Mouse (Mus musculus) CH12.LX (cell line): ENCODE data around the gene Taok2. TPM values are rescaled to one million over a fixed set of nuclear protein-coding genes. Genes with fewer than 3 reads are reported as not detected.

Source experiments
- DNase-seq: peaks from one replicate; pipeline ENCODE4 v3.0.0-alpha.2; 2013; ENCODE audit errors: extremely low read depth
- H3K27ac ChIP-seq: 2 replicates; pipeline ENCODE4 v1.5.1; 2012; ENCODE audit warnings: low read depth, mild to moderate bottlenecking, control low read depth, moderate library complexity; ENCODE audit not compliant: insufficient read depth
- H3K27me3 ChIP-seq: replicated peaks from 2 replicates; pipeline ENCODE3; 2012; ENCODE audit warnings: inconsistent platforms
- H3K36me3 ChIP-seq, 2 experiments: replicated peaks in 1 of 2; 2 replicates each; pipeline versions ENCODE3 to v1.6.1; 2012; ENCODE audit warnings: inconsistent platforms in 1 of 2, low read length in 1 of 2, mild to moderate bottlenecking in 1 of 2, mixed read lengths in 1 of 2, moderate library complexity in 1 of 2; ENCODE audit not compliant: control insufficient read depth in 1 of 2, insufficient read depth in 1 of 2
- H3K4me1 ChIP-seq, 2 experiments: 2 replicates each; pipeline ENCODE4 v1.6.1; 2012; ENCODE audit warnings: inconsistent platforms in 1 of 2, moderate library complexity in 1 of 2; ENCODE audit not compliant: insufficient read depth in 2 of 2, control insufficient read depth in 1 of 2
- H3K4me2 ChIP-seq: 2 replicates; pipeline ENCODE4 v1.6.1; 2012; ENCODE audit warnings: low read depth, mild to moderate bottlenecking, control low read depth; ENCODE audit not compliant: poor library complexity, insufficient read depth, severe bottlenecking
- H3K4me3 ChIP-seq, 3 experiments: fragments of 150-350 bp in 1 of 3; sonication (generic) in 1 of 3; replicated peaks in 1 of 3; 2 replicates each; pipeline versions ENCODE3 to v1.5.1; 2011 to 2012; ENCODE audit warnings: low read depth in 2 of 3, low read length in 2 of 3, mild to moderate bottlenecking in 2 of 3, moderate library complexity in 2 of 3, control low read depth in 1 of 3, improper control_type of control experiment in 1 of 3, inconsistent platforms in 1 of 3, mixed read lengths in 1 of 3; ENCODE audit not compliant: poor library complexity in 1 of 3
- H3K79me2 ChIP-seq: replicated peaks from 2 replicates; pipeline ENCODE4 v1.6.1; 2012; ENCODE audit warnings: mild to moderate bottlenecking, moderate library complexity; ENCODE audit not compliant: control insufficient read depth, poor library complexity, insufficient read depth, severe bottlenecking; ENCODE audit errors: extremely low read depth
- H3K9ac ChIP-seq: 2 replicates; pipeline ENCODE4 v1.6.1; 2012; ENCODE audit warnings: low read depth, mild to moderate bottlenecking, control low read depth, moderate library complexity; ENCODE audit not compliant: insufficient read depth
- H3K9me3 ChIP-seq: replicated peaks from 2 replicates; pipeline ENCODE3; 2012; ENCODE audit warnings: low read length, inconsistent platforms, mixed read lengths
- CTCF ChIP-seq, 2 experiments: IDR thresholded peaks in 1 of 2; conservative IDR thresholded peaks in 1 of 2; 2 replicates each; pipeline ENCODE4 v1.5.1; 2011 to 2012; ENCODE audit warnings: low read depth in 2 of 2, low read length in 2 of 2, improper control_type of control experiment in 1 of 2, inconsistent platforms in 1 of 2, mild to moderate bottlenecking in 1 of 2, moderate library complexity in 1 of 2
- ETS1 ChIP-seq: conservative IDR thresholded peaks from 2 replicates; pipeline ENCODE4 v1.6.1; 2012; ENCODE audit warnings: low read depth, mild to moderate bottlenecking, inconsistent platforms, low read length, improper control_type of control experiment, moderate library complexity
- HCFC1 ChIP-seq: IDR thresholded peaks from 2 replicates; pipeline ENCODE4 v1.6.1; 2012; ENCODE audit warnings: low read depth, mild to moderate bottlenecking, inconsistent platforms, low read length, improper control_type of control experiment
- JUND ChIP-seq: conservative IDR thresholded peaks from 2 replicates; pipeline ENCODE4 v1.6.1; 2011; ENCODE audit warnings: low read depth, low read length, improper control_type of control experiment
- MAZ ChIP-seq: IDR thresholded peaks from 2 replicates; pipeline ENCODE4 v1.6.1; 2012; ENCODE audit warnings: low read depth, mild to moderate bottlenecking, inconsistent platforms, low read length, improper control_type of control experiment, moderate library complexity
- MXI1 ChIP-seq: IDR thresholded peaks from 2 replicates; pipeline ENCODE4 v1.6.1; 2011; ENCODE audit warnings: mild to moderate bottlenecking, low read depth, low read length, improper control_type of control experiment
- MYC ChIP-seq: IDR thresholded peaks from 2 replicates; pipeline ENCODE4 v1.6.1; 2011; ENCODE audit warnings: low read depth, mild to moderate bottlenecking, improper control_type of control experiment, low read length
- NRF1 ChIP-seq: IDR thresholded peaks from 2 replicates; pipeline ENCODE4 v1.6.1; 2014; ENCODE audit warnings: low read depth, mild to moderate bottlenecking, inconsistent platforms, low read length, improper control_type of control experiment, moderate library complexity
- POLR2A ChIP-seq: IDR thresholded peaks from 2 replicates; pipeline ENCODE4 v1.6.1; 2011; ENCODE audit warnings: low read depth, mild to moderate bottlenecking, improper control_type of control experiment, low read length
- POLR2AphosphoS2 ChIP-seq: IDR thresholded peaks from 2 replicates; pipeline ENCODE4 v1.6.1; 2011; ENCODE audit warnings: low read depth, low read length, improper control_type of control experiment
- RAD21 ChIP-seq: IDR thresholded peaks from 2 replicates; pipeline ENCODE4 v1.6.1; 2011; ENCODE audit warnings: low read depth, mild to moderate bottlenecking, low read length, improper control_type of control experiment, moderate library complexity
- SIN3A ChIP-seq: IDR thresholded peaks from 2 replicates; pipeline ENCODE4 v1.6.1; 2012; ENCODE audit warnings: low read length, improper control_type of control experiment, inconsistent platforms
- TBP ChIP-seq: conservative IDR thresholded peaks from 2 replicates; pipeline ENCODE4 v1.6.1; 2011; ENCODE audit warnings: low read depth, low read length, improper control_type of control experiment
- USF1 ChIP-seq: IDR thresholded peaks from 2 replicates; pipeline ENCODE4 v1.6.1; 2014; ENCODE audit warnings: low read depth, mild to moderate bottlenecking, inconsistent platforms, low read length, improper control_type of control experiment
- USF2 ChIP-seq: conservative IDR thresholded peaks from 2 replicates; pipeline ENCODE4 v1.6.1; 2011; ENCODE audit warnings: low read depth, low read length, improper control_type of control experiment
- ZC3H11A ChIP-seq: IDR thresholded peaks from 2 replicates; pipeline ENCODE4 v1.6.1; 2012; ENCODE audit warnings: low read depth, mild to moderate bottlenecking, inconsistent platforms, low read length, improper control_type of control experiment
- ZKSCAN1 ChIP-seq: IDR thresholded peaks from 2 replicates; pipeline ENCODE4 v1.6.1; 2012; ENCODE audit warnings: low read depth, inconsistent platforms, low read length, improper control_type of control experiment, borderline replicate concordance
- dilution Hi-C: fragments of 300-500 bp; cut with MboI; formaldehyde crosslinking; loops from 2 replicates; pipeline ENCODE4 v1.14.3; 2020; ENCODE audit warnings: low sequenced_read_pairs; ENCODE audit not compliant: extremely low pct_unique_long_range_greater_than_20kb, extremely low pct_ligation_motif_present
- in situ Hi-C: fragments of 300-500 bp; cut with MboI; formaldehyde crosslinking; loops from 3 replicates; pipeline ENCODE4 v1.14.3; 2019; ENCODE audit warnings: low sequenced_read_pairs, low pct_ligation_motif_present, low pct_unique_long_range_greater_than_20kb, mixed read lengths
- polyA plus RNA-seq: library from polyadenylated mRNA; unstranded; fragments of >175 nt; gene quantifications from 2 replicates; pipeline ENCODE4 v1.2.1, GENCODE M21; 2012; ENCODE audit warnings: low read depth; ENCODE audit not compliant: insufficient read length
- total RNA-seq, 2 experiments: library from RNA; depleted of rRNA; stranded (reverse); fragments of 300-350 nt in 1 of 2; fragments of >200 nt in 1 of 2; gene quantifications; 2 replicates each; pipeline ENCODE4 v1.2.3; 2012 to 2014

The Taok2 gene
- total and polyA plus RNA-seq, 3 experiments, result 15.3 to 32.2 (median 28.5) TPM

DNA sequence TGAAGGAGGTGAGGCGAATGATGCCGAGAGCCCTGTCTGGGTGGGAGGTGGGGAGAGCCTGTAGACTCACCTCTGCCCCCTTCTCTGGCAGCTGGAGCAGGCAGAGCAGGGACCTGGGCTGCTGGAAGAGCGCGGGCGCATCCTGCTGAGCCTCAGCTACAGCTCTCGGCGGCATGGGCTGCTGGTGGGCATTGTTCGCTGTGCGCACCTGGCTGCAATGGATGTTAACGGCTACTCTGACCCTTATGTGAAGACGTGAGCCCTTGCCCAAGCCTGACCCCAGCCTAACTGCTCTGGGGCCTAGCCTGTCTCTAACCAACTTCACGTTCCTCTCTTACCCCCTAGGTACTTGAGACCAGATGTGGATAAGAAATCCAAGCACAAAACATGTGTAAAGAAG lies 33.3 kb downstream of the Taok2 start:
- in situ Hi-C loops, result no loop called here

GRCm38 (mm10) chr7:126850161-126850560 lies 34.3 kb downstream of the Taok2 start:
- Histone ChIP-seq H3K4me1 (peaks cover 0 to 6% of the 10 kb centered on the region in 2 experiments; a peak in 1 of 4 replicates), H3K9me3 (no peaks in the 10 kb centered on the region), H3K79me2 (no peaks in the 10 kb centered on the region), H3K27me3 (no peaks in the 10 kb centered on the region), H3K4me2 (no peak overlapping the region), H3K9ac (no peak overlapping the region), H3K36me3 (peaks cover 39 to 66% of the 10 kb centered on the region in 2 experiments), H3K27ac (no peak overlapping the region), H3K4me3 (no peak overlapping the region)
- DNase-seq, result no peak
- TF ChIP-seq USF1 (no peak), RAD21 (no peak), ZC3H11A (no peak), HCFC1 (no peak), POLR2AphosphoS2 (no peak), ETS1 (no peak), NRF1 (no peak), CTCF (conservative IDR thresholded peaks at IDR 0.05 in 1 of 2, IDR thresholded peaks at IDR 0.05 in 1 of 2; ENCODE audit: low read depth in 2 of 2, low read length in 2 of 2) (no peak), USF2 (no peak), MXI1 (no peak), ZKSCAN1 (no peak), POLR2A (no peak)
- in situ Hi-C loops, result no loop called here
- dilution Hi-C loops, result no loop called here

More for the DNA sequence above, 33.3 kb downstream of the Taok2 start:
- dilution Hi-C loops, result no loop called here
- no peak for DNase-seq
- Histone ChIP-seq H3K9ac (no peak overlapping the region), H3K79me2 (no peaks in the 10 kb centered on the region), H3K9me3 (no peaks in the 10 kb centered on the region), H3K27ac (no peak overlapping the region), H3K4me2 (no peak overlapping the region), H3K27me3 (no peaks in the 10 kb centered on the region), H3K4me3 (no peak overlapping the region), H3K36me3 (peaks cover 49 to 76% of the 10 kb centered on the region in 2 experiments), H3K4me1 (peaks cover 6 to 8% of the 10 kb centered on the region in 2 experiments; a peak in 2 of 4 replicates)
- no peak for TF ChIP-seq MAZ
- no peak for TF ChIP-seq SIN3A
- no peak for TF ChIP-seq MYC
- peak; percentile 70 for TF ChIP-seq POLR2AphosphoS2
- no peak for TF ChIP-seq JUND
- no peak for TF ChIP-seq TBP
